Mouse (Mus musculus) E14TG2a.4 (cell line): Measurements from ENCODE around the gene Pde4d.

ENCODE experiments used
- CTCF ChIP-seq: conservative IDR thresholded peaks from 2 replicates; pipeline ENCODE4 v1.5.1; 2014; ENCODE audit warnings: low read length
- POU5F1 ChIP-seq: IDR thresholded peaks from 2 replicates; pipeline ENCODE4 v1.6.1; 2014; ENCODE audit warnings: low read length, borderline replicate concordance

DNA sequence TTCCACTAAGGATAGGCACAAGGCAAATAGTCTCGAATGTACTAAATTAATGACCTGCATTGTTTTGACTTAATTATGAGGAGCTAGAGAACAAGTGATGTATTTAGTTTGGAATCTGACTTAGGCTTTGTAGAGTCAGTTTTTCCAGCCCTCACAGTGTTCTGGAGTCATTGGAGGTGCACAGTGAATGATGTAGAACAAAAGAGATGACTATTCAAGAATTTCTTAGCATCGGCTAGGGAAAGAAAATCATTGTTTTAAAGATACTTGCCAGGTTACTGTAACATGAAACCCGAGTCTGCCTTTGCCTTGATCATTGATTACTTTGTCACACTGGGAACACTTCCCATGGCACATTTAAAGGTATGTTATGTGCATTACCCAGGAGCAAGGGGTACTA lies 1089.6 kb downstream of the Pde4d start:
- no peak for TF ChIP-seq CTCF
- TF ChIP-seq POU5F1, result no peak
